ENCODE assay signal across 9 mouse cellular contexts in the genomic region with DNA sequence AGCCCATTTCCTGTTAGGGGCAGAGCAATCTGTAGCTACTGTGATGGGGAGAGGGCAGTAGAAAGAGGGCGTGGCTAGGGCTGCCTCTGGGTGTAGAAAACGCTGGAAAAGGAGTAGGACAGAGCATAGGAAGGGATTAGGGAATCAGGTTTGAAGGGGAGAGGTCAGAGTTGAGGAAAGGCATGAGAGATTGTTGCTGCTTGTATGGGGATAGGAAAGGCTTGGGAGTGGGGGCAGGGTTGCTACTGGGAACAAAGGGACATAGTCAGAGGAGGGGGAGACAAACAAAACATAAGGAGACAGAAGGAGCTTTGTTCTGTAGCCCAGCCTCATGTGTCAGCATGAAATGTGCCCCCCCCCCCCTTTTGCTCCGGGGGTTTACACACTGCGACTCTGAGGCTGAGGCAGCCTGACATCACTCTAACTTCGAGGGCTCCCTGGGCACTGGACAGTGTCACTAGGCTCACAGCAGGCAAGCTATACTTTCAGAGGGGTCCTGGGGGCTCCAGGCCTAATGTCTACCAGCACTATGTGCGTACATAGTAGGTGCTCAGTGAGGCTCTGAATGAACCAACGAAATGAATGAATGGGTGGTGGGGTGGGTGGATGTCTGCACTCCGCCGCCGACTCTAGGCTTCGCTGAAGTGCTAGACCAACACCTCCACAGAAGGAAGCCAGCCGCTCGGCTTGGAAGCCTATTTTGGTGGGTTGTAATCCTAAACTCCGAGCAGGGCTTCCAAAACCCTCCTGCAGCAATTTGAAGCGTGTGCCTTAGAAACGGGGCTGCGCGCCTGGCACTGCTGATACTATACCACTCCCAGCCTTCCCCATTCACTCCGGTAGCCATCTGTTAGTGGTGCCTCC. TPM values are rescaled to one million over a fixed set of nuclear protein-coding genes. Genes with fewer than 3 reads are reported as not detected.
DNase-seq lines count a peak whose midpoint lies in the region; ATAC-seq and TF ChIP-seq lines count a peak whose summit lies in the region.
"Had no signal": no experiment of that assay in that cellular context is flagged by ENCODE, and none has a peak within 500 bp of the region (broad histone marks: within the 10 kb centered on the region; RNA-seq: fewer than 3 reads in every experiment).

No protein-coding gene starts in this region.

- peak; percentile 44 to 55 for DNase-seq in left cerebral cortex, adult 2 months (ENCODE audit: extremely low spot score in 1 of 2, low spot score in 2 of 2)
- no peak for DNase-seq in left cerebral cortex, postnatal 4 days
- DNase-seq in forebrain, embryonic 10.5 days (ENCODE audit: extremely low spot score, low spot score), result peak; percentile 37
- DNase-seq in limb, embryonic 11.5 days (ENCODE audit: low spot score), result peak; percentile 49
- DNase-seq in right cerebral cortex, postnatal 10 days (ENCODE audit: low spot score in 2 of 2), result peak; percentile 63 to 69
- no peak for DNase-seq in lung, postnatal 36 days
- DNase-seq: kidney, adult 9 months had no signal

- intact Hi-C loops in left cerebral cortex, adult 2 months (cut with DNase I), result no loop called here
- intact Hi-C loops in left cerebral cortex, postnatal 4 days (cut with DNase I), result no loop called here

- H3K4me1 ChIP-seq in forebrain, embryonic 10.5 days, result peaks cover 42% of the 10 kb centered on the region
- peaks cover 5% of the 10 kb centered on the region; the same call in 1 of the 2 replicates for H3K4me1 ChIP-seq in limb, embryonic 11.5 days (ENCODE audit: control insufficient read depth, insufficient read depth, low read length)

- no peak overlapping the region for H3K9ac ChIP-seq in limb, embryonic 11.5 days (ENCODE audit: low read length)

- ATAC-seq in limb, embryonic 11.5 days (ENCODE audit: insufficient number of reproducible peaks, low FRiP score, low TSS enrichment, low read depth), result peak; percentile 56
- no peak for ATAC-seq in megakaryocyte progenitor cell, adult 5-6 weeks (replicated peaks; ENCODE audit: poor library complexity)
- ATAC-seq in CD4-positive, CD25-positive, alpha-beta regulatory T cell, adult 4 months, result no peak

- no peak overlapping the region for H3K4me2 ChIP-seq in limb, embryonic 11.5 days (ENCODE audit: low read depth, severe bottlenecking)

- TF ChIP-seq CTCF in left cerebral cortex, adult 2 months (IDR thresholded peaks at IDR 0.05), result no peak

- WGBS in forebrain, embryonic 10.5 days, result 44% methylated on average over 19 of the region's 19 CpGs
- 50% methylated on average over 19 of the region's 19 CpGs for WGBS in limb, embryonic 11.5 days

- no peaks in the 10 kb centered on the region for H3K9me3 ChIP-seq in forebrain, embryonic 10.5 days
- no peaks in the 10 kb centered on the region for H3K9me3 ChIP-seq in limb, embryonic 11.5 days (ENCODE audit: control insufficient read depth, low read length)

- H3K4me3 ChIP-seq in left cerebral cortex, adult 2 months, result peak overlapping the region; percentile 24; the same call in 1 of the 2 replicates
- H3K4me3 ChIP-seq in forebrain, embryonic 10.5 days, result peak overlapping the region; percentile 14
- no peak overlapping the region for H3K4me3 ChIP-seq in limb, embryonic 11.5 days (ENCODE audit: low read depth, low read length)

- 0 out of 2 replicates have a peak, but pooled peaks cover 10% of the 10 kb centered on the region for H3K27me3 ChIP-seq in forebrain, embryonic 10.5 days (ENCODE audit: poor library complexity, severe bottlenecking)
- no peaks in the 10 kb centered on the region for H3K27me3 ChIP-seq in limb, embryonic 11.5 days (ENCODE audit: control insufficient read depth, insufficient read depth, low read length)

- H3K27ac ChIP-seq in left cerebral cortex, adult 2 months, result peak overlapping the region; percentile 78
- H3K27ac ChIP-seq in forebrain, embryonic 10.5 days, result peak overlapping the region; percentile 81
- H3K27ac ChIP-seq in limb, embryonic 11.5 days (replicated peaks; ENCODE audit: low read depth, low read length), result peak overlapping the region; percentile 51; the same call in 1 of the 2 replicates

- H3K36me3 ChIP-seq in forebrain, embryonic 10.5 days (replicated peaks), result no peaks in the 10 kb centered on the region
- no peaks in the 10 kb centered on the region for H3K36me3 ChIP-seq in limb, embryonic 11.5 days (ENCODE audit: control insufficient read depth, insufficient read depth, low read length)

RNA-seq across cellular contexts. Expression of gene Adcy5, which starts 9.9 kb away (rescaled TPM):
- 100 to 1,000 TPM in 1 of 2 experiments, 10 to 100 TPM in 1; 96.8 to 129 TPM for total RNA-seq in left cerebral cortex, adult 2 months (2021)
- total RNA-seq in left cerebral cortex, postnatal 4 days (2021), result 10 to 100 TPM; 82.1 to 83.3 TPM
- 0.64 and 0.67 TPM in 2 replicates for polyA plus RNA-seq in forebrain, embryonic 10.5 days (2016; fragmentation: Nextera tagmentation; extraction: Ambion mirVana)
- polyA plus RNA-seq in limb, embryonic 11.5 days (2014; fragmentation: Nextera tagmentation; extraction: Ambion mirVana), result 1.5 and 1.6 TPM in 2 replicates
- not detected in 2 replicates for total RNA-seq in megakaryocyte progenitor cell, adult 5-6 weeks (2015)
- not detected in 2 replicates for total RNA-seq in megakaryocyte progenitor cell, adult 5-6 weeks (2017)
- polyA plus RNA-seq in CD4-positive, CD25-positive, alpha-beta regulatory T cell, adult 4 months (2017; shearing (Covaris generic)), result under 1 TPM; 0.08 to 0.14 TPM

Comparison
In these comparisons a context has a peak if more than half of its experiments do, and no peak if none do; other contexts are left out.
1. DNase-seq: peak in left cerebral cortex, adult 2 months (2 of 2), forebrain, embryonic 10.5 days (single experiment), limb, embryonic 11.5 days (single experiment) and right cerebral cortex, postnatal 10 days (2 of 2); none in left cerebral cortex, postnatal 4 days (single experiment) and lung, postnatal 36 days (single experiment).
2. RNA of gene Adcy5, which starts 9.9 kb away (total RNA-seq): 96.8 to 129 TPM in left cerebral cortex, adult 2 months and 82.1 to 83.3 TPM in left cerebral cortex, postnatal 4 days; not detected in megakaryocyte progenitor cell, adult 5-6 weeks; every median in the first group is over 10 times any median in the second.
3. Peak in every context shown above with its lines, with median percentiles within 50 percentile points of each other: H3K27ac ChIP-seq.